Mouse (Mus musculus): ENCODE measurements around the gene Hcar1.

Hcar1 gene

DNA sequence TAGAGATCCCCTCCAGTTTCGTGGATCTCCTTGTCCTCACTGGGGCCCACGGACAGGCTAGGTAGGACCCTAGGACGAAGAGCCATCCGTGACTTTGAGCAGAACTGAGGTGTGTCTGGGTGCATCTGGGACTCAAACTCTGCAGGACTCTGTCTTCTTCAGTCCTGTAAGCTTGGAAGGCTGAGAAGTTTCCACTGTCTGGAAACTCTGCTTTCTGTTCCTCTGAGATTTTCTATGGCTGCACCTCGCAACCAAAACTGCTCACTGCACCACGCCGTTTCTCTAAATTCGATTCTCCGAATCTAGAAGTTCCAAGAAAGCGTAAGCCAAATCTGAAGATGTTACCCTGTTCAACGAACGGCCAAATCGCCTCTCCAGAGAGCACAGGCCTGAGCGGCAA, 15.9 kb downstream of the Hcar1 start:
- no peak for DNase-seq (ENCODE audit: low spot score in 2 of 2)

DNA sequence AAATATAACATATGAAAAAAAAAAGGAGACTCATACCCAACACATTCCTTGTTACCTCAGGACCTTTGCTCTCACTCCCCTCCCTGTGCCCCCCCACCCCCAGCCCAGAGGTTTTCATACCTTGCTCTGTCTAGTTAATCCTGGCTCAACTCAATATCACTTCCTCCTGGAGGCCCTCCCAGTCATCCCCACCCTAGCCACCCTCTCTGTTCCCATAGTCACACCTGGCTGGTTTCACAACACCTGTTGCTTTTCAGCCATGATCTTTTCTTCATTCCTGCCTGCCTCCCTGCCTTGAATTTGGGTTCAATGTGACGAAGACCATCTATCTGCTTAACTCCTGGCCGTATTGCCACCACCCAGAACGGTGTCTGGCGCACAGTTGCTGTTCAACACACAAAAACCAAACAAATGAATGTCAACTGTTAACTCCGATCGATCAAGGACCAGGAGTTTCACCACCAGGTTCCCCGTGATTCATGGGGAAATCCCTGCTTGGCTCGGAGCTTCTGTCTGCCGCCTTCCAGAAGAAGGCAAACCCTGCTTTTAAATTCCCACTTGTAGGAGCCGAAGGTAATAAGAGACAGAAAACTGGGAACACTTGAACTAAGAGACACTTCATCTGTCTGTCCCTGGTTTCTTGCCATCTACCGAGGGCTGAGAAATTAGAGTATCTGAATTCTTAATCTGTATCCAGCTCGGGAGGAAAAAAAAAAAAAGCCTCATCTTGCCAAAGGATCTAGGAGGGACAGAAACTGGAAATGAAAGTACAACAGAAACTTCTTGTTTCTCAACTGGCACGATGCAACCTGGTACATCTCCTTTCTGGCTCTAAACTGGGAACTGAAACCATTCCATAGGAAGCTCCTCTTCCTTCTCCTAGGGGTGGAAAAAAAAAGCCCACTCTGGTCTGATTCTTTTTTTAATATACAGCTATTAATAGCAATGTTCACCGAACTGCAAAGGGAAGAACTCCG, 17.2 kb downstream of the Hcar1 start:
- DNase-seq (ENCODE audit: low spot score in 2 of 2) = no peak

DNA sequence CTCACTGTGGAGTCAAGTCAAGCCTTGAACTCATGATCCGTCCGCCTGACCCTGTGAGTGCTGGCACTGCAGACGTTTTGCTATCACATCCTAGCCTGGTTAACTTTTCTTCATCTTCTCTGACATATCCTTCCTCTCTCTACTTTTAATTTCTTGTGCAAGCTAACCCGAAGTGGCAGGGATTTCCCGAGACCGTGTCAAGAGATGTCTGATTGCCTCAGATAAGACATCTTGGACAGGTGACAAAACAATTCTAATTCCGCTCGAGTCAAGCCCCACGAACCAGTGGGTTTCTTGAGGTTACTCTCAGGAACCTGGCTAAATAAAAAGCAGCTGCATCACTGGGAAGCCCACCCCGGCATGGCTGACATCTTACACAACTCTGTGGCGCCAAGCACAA, 21.0 kb downstream of the Hcar1 start:
- DNase-seq (ENCODE audit: low spot score in 2 of 2) = peak; percentile 10 to 37

DNA sequence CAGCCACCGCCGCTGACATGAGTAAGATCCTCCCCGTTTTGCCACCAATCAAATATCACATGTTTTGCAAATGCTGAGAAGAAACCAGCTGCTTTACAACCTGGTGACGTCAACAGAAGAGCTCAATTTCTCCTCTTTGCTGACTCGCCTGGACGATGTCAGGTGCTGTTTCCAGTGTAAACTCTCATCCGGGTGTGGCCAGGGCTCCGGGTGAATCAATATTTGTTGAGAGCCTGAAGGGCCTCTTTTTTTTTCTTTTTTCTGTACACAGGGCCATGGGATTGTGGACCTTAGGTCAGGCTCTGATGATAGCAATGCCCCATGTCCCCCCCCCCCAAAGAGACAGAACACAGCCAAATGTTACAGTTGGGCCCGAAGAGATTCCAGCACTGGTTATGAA, 25.3 kb downstream of the Hcar1 start:
- no peak for DNase-seq (ENCODE audit: low spot score in 2 of 2)

DNA sequence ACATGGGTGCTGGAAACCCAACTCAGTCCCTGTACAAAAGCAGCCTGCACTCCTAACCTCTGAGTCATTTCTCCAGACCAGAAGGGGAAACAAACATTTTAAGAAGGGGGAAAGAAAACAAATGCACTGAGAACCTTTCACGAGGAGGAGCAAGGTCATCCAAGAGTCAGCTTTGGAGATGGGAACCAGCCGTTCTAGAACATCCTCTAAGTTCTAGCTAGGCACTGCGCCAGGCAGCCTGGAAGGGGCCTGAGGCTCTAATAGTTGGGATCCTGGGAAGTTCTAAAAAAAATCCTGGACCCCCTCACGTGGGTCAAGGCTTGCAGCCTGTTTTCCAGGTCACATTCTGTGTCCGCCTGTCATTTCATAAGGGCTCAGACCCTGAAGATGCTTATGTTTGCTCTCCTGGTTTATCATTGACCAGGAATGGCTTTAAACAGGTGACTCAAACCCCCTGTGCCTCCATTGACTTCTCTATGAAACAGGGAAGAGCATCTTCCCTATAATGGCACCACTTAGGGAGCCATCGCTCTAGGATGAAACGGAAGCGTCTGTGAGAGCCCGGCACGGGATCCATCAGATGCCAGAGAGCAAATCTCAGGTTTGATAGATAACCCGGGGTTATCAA, 25.8 kb downstream of the Hcar1 start:
- DNase-seq (ENCODE audit: low spot score in 2 of 2) = no peak

DNA sequence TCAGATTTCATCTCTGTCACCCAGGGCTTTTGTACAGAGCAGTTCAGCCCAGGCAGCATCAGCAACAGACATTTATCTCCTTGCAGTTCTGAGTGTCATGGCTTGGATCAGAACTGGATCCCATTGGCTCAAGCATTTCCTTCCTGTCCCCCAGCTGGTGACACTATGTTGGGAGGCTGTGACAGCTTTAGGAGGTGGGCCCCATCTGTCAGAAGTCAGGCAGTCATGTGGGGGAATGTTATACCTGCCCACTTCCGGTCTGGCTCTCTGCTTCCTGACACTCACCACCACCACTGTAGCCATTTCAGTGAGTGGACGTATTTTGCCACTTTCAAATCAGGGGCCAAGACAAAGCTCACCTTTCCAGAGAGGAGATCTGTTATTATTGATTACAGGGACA, 28.4 kb downstream of the Hcar1 start:
- DNase-seq (ENCODE audit: low spot score in 2 of 2) = peak; percentile 43 to 55

DNA sequence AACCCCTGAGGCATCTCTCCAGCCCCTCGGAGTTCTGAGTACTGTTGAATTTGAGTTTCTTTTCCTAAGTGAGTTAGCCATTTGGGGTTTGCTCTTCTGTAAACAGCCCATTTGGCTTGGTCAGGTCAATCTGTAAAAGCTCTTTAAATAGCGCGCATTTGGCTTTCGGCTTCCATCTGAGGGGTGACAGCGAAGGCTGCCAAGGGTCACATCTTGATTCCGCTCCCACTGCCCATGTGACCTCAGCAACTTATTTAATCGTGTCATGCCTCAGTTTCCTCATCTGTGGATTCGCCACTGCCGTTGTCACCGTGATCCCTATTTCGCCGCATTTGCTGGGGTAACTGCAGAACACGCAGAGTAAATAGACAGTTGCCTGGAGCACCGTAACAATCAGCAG, 35.5 kb downstream of the Hcar1 start:
- no peak for DNase-seq (ENCODE audit: low spot score in 2 of 2)

DNA sequence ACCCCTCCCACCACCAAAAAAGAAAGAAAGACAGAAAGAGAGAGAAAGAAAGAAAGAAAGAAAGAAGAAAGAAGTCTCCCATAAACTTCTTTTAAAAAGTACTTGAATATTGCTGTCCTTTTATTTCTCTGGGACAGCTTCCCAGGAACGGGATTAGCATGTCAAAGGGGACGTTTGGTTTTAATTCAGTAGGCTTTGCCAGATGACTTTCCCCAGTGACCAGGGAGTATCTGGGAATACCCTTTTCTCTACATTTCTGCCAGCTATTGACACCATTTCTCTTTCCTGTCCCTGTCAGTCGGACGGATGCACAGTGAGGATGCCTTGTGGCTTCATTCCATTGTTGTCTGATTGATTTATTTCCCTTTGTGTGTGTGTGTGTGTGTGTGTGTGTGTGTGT, 36.0 kb downstream of the Hcar1 start:
- DNase-seq (ENCODE audit: low spot score in 2 of 2) = no peak

DNA sequence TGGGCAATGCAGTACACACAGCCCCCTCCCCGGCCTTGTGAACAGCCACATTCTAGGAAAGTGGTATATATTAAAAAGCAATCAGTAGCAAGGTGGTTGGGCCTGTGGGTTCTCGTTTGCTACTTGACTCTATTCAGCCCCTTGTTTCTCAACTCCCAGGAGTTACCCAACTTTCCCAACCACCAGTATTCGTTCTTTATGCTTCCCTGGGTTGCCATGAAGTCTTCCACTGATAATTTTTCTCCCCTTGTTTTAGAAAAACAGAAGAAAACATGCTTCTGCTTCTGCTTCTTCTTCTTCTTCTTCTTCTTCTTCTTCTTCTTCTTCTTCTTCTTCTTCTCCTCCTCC, 36.9 kb downstream of the Hcar1 start:
- no peak for DNase-seq (ENCODE audit: low spot score in 2 of 2)

DNA sequence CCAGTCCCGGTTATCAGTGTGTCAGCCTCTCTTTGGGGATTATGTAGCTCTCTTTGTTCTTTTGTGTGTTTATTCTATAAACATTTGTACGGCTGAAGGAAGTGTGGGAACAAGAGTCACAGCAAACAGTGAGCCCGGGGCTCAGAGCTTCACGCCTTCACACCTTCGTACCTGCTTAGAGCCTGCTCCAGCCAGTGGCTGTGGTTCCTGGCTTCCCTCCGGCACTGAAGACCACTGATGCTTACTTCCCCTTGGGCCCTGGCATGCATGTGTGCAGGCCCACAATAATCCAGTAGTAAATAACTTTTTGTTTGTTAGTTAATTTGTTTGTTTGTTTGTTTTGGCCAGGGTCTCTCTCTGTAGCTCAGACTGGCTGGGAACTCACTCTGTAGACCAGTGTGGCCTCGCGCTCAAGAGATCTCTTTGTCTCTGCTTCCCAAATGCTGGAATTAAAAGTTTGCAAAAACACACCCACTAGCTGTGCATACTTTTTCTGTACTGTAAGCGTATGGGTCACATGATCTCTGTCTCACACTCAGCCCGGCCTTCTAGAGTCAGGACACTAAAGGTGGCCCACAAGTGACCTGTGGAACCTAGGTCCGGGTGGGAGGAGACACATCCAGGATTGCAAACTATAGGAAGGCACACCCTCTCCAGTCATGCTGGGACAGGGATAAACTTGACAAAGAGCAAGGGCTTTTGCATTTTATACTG, 37.4 kb downstream of the Hcar1 start:
- no peak for DNase-seq (ENCODE audit: low spot score in 2 of 2)

DNA sequence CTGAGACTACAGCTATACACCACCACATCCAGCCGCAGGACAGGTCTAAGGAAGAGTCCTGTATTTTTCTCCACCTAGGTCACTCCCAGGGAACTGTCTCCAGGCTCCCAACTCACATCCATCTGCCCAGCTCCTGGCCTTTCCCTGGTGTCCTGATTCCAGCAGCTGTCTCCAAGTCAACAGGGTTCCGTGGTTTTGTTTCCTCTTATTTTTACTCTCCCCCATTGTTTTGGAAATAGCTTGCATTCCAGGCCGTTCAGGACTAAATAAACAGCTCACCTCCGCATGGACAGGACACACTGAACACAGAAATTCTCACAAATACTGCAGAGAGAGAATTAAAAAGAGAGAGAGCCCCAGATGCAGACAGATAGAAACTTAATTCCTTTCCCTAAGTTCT, 42.4 kb downstream of the Hcar1 start:
- DNase-seq (ENCODE audit: low spot score in 2 of 2) = no peak

DNA sequence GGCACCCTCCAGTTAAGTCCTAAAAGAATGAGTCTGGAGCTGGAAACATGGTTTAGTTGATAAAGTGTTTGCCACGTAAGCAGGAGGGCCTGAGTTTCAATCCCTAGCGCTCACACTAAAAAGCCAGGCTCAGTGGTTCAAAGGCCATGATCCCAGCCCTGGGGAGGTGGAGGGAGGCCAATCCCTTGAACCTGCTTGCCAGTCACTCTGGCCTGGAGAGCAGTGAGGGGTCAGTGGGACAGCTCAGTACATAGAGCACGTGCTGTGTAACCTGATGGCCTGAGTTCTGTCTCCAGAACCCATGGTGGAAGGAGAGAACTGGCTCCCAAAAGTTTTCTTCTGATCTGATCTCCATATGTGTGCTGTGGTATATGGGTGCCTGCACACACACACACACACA, 45.0 kb downstream of the Hcar1 start:
- no peak for DNase-seq (ENCODE audit: low spot score in 2 of 2)

DNA sequence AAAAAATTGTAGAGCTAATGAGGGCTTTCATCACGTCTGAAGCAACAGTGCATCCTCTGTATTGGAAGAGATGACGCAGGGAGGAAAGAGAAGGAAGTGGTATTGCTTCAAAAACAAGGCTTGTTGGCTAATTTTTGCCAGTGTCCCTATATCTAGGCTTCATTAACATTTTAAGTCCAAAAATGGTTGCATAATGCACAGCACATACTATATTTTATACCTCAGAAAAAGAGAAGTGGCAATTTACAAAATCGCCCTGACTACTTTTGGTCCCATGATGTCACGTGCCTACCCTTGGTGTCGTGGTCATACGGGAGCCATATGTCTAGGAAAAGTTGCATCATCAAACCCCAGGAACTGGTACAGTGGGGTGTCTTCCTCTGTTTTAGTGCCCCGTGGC, 47.5 kb downstream of the Hcar1 start:
- DNase-seq (ENCODE audit: low spot score in 2 of 2) = no peak

DNA sequence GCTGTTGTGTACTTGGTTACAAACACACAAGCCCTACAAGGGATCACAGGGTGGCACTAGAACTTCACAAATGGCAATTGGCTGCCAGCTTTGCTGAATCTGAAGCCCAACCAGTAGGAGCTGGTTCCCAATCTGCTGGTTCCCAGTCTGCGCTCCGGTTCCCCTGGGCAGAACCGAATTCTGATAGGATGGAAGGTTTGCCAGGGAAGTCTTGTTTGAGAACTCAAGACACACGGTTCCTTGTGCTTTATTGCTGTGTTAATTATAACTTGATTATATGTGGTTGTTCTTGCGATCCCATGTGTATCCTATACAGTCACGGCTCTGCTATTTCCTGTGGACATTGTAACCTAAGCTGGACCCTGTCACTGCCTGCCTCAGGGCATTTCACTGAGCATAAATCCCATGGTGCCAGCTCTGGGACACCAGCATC, 52.1 kb downstream of the Hcar1 start:
- DNase-seq (ENCODE audit: low spot score in 2 of 2) = no peak
